Mouse (Mus musculus): ENCODE data around the gene Polr3b. TPM values are rescaled to one million over a fixed set of nuclear protein-coding genes. Genes with fewer than 3 reads are reported as not detected.

The Polr3b gene
- polyA plus RNA-seq, 1 experiment: 13.5 TPM

GRCm38 (mm10) chr10:84665713-84666260, 43.7 kb downstream of the Polr3b start:
- no peak for TF ChIP-seq POLR2A (IDR thresholded peaks at IDR 0.05; ENCODE audit: borderline replicate concordance, extremely low read depth, insufficient read depth, insufficient read length, poor library complexity, severe bottlenecking)
- no peak for TF ChIP-seq CTCF (IDR thresholded peaks at IDR 0.05; ENCODE audit: borderline replicate concordance, extremely low read depth, insufficient read depth, insufficient read length)
- no peak for DNase-seq (ENCODE audit: low read depth)

- TF ChIP-seq POLR2A (IDR thresholded peaks at IDR 0.05; ENCODE audit: borderline replicate concordance, extremely low read depth, insufficient read depth, insufficient read length, poor library complexity, severe bottlenecking) (no peak), CTCF (IDR thresholded peaks at IDR 0.05; ENCODE audit: borderline replicate concordance, extremely low read depth, insufficient read depth, insufficient read length) (no peak)
- DNase-seq (ENCODE audit: low read depth): no peak
These were observed 53.6 kb downstream of the Polr3b start for GRCm38 (mm10) chr10:84675653-84676052.

GRCm38 (mm10) chr10:84676511-84676910, 54.4 kb downstream of the Polr3b start:
- no peak for DNase-seq (ENCODE audit: low read depth)
- no peak for TF ChIP-seq CTCF (IDR thresholded peaks at IDR 0.05; ENCODE audit: borderline replicate concordance, extremely low read depth, insufficient read depth, insufficient read length)
- TF ChIP-seq POLR2A (IDR thresholded peaks at IDR 0.05; ENCODE audit: borderline replicate concordance, extremely low read depth, insufficient read depth, insufficient read length, poor library complexity, severe bottlenecking): no peak

GRCm38 (mm10) chr10:84677871-84678270, 55.8 kb downstream of the Polr3b start:
- no peak for TF ChIP-seq CTCF (IDR thresholded peaks at IDR 0.05; ENCODE audit: borderline replicate concordance, extremely low read depth, insufficient read depth, insufficient read length)
- TF ChIP-seq POLR2A (IDR thresholded peaks at IDR 0.05; ENCODE audit: borderline replicate concordance, extremely low read depth, insufficient read depth, insufficient read length, poor library complexity, severe bottlenecking): no peak

GRCm38 (mm10) chr10:84678441-84678840, 56.3 kb downstream of the Polr3b start:
- DNase-seq (ENCODE audit: low read depth): no peak
- TF ChIP-seq CTCF (IDR thresholded peaks at IDR 0.05; ENCODE audit: borderline replicate concordance, extremely low read depth, insufficient read depth, insufficient read length) (no peak), POLR2A (IDR thresholded peaks at IDR 0.05; ENCODE audit: borderline replicate concordance, extremely low read depth, insufficient read depth, insufficient read length, poor library complexity, severe bottlenecking) (no peak)

More at GRCm38 (mm10) chr10:84677871-84678270, 55.8 kb downstream of the Polr3b start:
- no peak for DNase-seq (ENCODE audit: low read depth)

GRCm38 (mm10) chr10:84685444-84686121, 63.5 kb downstream of the Polr3b start:
- TF ChIP-seq CTCF (IDR thresholded peaks at IDR 0.05; ENCODE audit: borderline replicate concordance, extremely low read depth, insufficient read depth, insufficient read length) (no peak), POLR2A (IDR thresholded peaks at IDR 0.05; ENCODE audit: borderline replicate concordance, extremely low read depth, insufficient read depth, insufficient read length, poor library complexity, severe bottlenecking) (no peak)
- DNase-seq (ENCODE audit: low read depth): peak; percentile 78

GRCm38 (mm10) chr10:84686122-84686497, 64.0 kb downstream of the Polr3b start:
- DNase-seq (ENCODE audit: low read depth): peak; percentile 54
- TF ChIP-seq POLR2A (IDR thresholded peaks at IDR 0.05; ENCODE audit: borderline replicate concordance, extremely low read depth, insufficient read depth, insufficient read length, poor library complexity, severe bottlenecking): no peak
- TF ChIP-seq CTCF (IDR thresholded peaks at IDR 0.05; ENCODE audit: borderline replicate concordance, extremely low read depth, insufficient read depth, insufficient read length): no peak

- TF ChIP-seq CTCF (IDR thresholded peaks at IDR 0.05; ENCODE audit: borderline replicate concordance, extremely low read depth, insufficient read depth, insufficient read length): no peak
- TF ChIP-seq POLR2A (IDR thresholded peaks at IDR 0.05; ENCODE audit: borderline replicate concordance, extremely low read depth, insufficient read depth, insufficient read length, poor library complexity, severe bottlenecking): no peak
These were observed 64.6 kb downstream of the Polr3b start for GRCm38 (mm10) chr10:84686705-84687104.

GRCm38 (mm10) chr10:84687736-84688135, 65.6 kb downstream of the Polr3b start:
- TF ChIP-seq POLR2A (IDR thresholded peaks at IDR 0.05; ENCODE audit: borderline replicate concordance, extremely low read depth, insufficient read depth, insufficient read length, poor library complexity, severe bottlenecking) (no peak), CTCF (IDR thresholded peaks at IDR 0.05; ENCODE audit: borderline replicate concordance, extremely low read depth, insufficient read depth, insufficient read length) (no peak)

More at GRCm38 (mm10) chr10:84686705-84687104, 64.6 kb downstream of the Polr3b start:
- no peak for DNase-seq (ENCODE audit: low read depth)

GRCm38 (mm10) chr10:84689846-84690245, 67.8 kb downstream of the Polr3b start:
- DNase-seq (ENCODE audit: low read depth): no peak
- TF ChIP-seq POLR2A (IDR thresholded peaks at IDR 0.05; ENCODE audit: borderline replicate concordance, extremely low read depth, insufficient read depth, insufficient read length, poor library complexity, severe bottlenecking) (no peak), CTCF (IDR thresholded peaks at IDR 0.05; ENCODE audit: borderline replicate concordance, extremely low read depth, insufficient read depth, insufficient read length) (no peak)

More at GRCm38 (mm10) chr10:84687736-84688135, 65.6 kb downstream of the Polr3b start:
- DNase-seq (ENCODE audit: low read depth): no peak

GRCm38 (mm10) chr10:84690818-84691217, 68.7 kb downstream of the Polr3b start:
- no peak for DNase-seq (ENCODE audit: low read depth)
- TF ChIP-seq CTCF (IDR thresholded peaks at IDR 0.05; ENCODE audit: borderline replicate concordance, extremely low read depth, insufficient read depth, insufficient read length): no peak
- TF ChIP-seq POLR2A (IDR thresholded peaks at IDR 0.05; ENCODE audit: borderline replicate concordance, extremely low read depth, insufficient read depth, insufficient read length, poor library complexity, severe bottlenecking): no peak

GRCm38 (mm10) chr10:84691692-84692091, 69.6 kb downstream of the Polr3b start:
- TF ChIP-seq CTCF (IDR thresholded peaks at IDR 0.05; ENCODE audit: borderline replicate concordance, extremely low read depth, insufficient read depth, insufficient read length) (no peak), POLR2A (IDR thresholded peaks at IDR 0.05; ENCODE audit: borderline replicate concordance, extremely low read depth, insufficient read depth, insufficient read length, poor library complexity, severe bottlenecking) (no peak)
- no peak for DNase-seq (ENCODE audit: low read depth)

Measured in brain, embryonic 14.5 days (tissue).